ENCODE assay signal across 18 mouse cellular contexts in the genomic region with DNA sequence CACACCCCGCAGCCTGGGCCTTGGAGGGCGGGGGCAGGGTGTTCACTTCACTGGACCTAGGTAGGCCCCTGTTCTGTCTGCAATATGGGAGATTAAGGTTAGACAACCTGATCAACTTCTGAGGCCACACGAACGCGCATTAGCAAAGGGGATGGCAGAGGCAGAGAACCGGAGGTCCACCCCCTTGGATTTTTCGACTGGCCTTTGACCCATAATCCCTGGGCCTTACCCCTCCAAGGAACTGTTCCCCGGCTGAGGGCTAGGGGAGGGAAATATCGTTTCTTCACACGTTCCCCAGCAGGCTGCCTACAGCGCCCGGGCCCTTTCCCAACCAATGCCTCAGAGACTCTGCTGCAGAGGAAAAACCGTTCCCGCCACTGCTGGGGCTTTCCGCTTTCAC. TPM values are rescaled to one million over a fixed set of nuclear protein-coding genes. Genes with fewer than 3 reads are reported as not detected.
DNase-seq lines count a peak whose midpoint lies in the region; ATAC-seq and TF ChIP-seq lines count a peak whose summit lies in the region.
"Not testable (repeated sequence)": the region's sequence is repeated elsewhere in the genome, so short reads cannot be mapped to it uniquely, and the experiment has no call there.
"Had no signal": no experiment of that assay in that cellular context is flagged by ENCODE, and none has a peak within 500 bp of the region (broad histone marks: within the 10 kb centered on the region; RNA-seq: fewer than 3 reads in every experiment).

No protein-coding gene starts in this region.

- TF ChIP-seq CTCF in intestine, postnatal 0 days (IDR thresholded peaks at IDR 0.05; ENCODE audit: low read depth), result not testable (repeated sequence)

- peak; percentile 30 for DNase-seq in adrenal gland, postnatal 14 days
- DNase-seq in embryo, embryonic 10.5 days (ENCODE audit: low spot score), result peak; percentile 39
- DNase-seq in gastrocnemius, postnatal 14 days, result peak; percentile 3
- peak; percentile 84 for DNase-seq in midbrain, embryonic 11.5 days (ENCODE audit: low spot score, missing footprints)

- H3K4me1 ChIP-seq in brown adipose tissue, adult 24 weeks (ENCODE audit: control insufficient read depth, insufficient read depth, insufficient read length, low read length); heart, embryonic 13.5 days; heart, embryonic 15.5 days (replicated peaks); intestine, postnatal 0 days (replicated peaks; ENCODE audit: control insufficient read depth, insufficient read depth, low read length); midbrain, embryonic 11.5 days (ENCODE audit: control insufficient read depth, insufficient read depth, low read length): not testable (repeated sequence)

- not testable (repeated sequence) for H3K4me3 ChIP-seq in brown adipose tissue, adult 24 weeks (ENCODE audit: insufficient read depth, low read depth, low read length); heart, embryonic 15.5 days; intestine, postnatal 0 days (ENCODE audit: low read depth, low read length); midbrain, embryonic 11.5 days (ENCODE audit: low read depth, low read length)
- peak overlapping the region; percentile 21; the same call in 1 of the 2 replicates for H3K4me3 ChIP-seq in heart, embryonic 13.5 days

- H3K4me2 ChIP-seq in heart, embryonic 13.5 days, result peak overlapping the region; percentile 57
- H3K4me2 ChIP-seq in heart, embryonic 15.5 days, result peak overlapping the region; percentile 44; the same call in 1 of the 2 replicates
- peak overlapping the region; percentile 43; the same call in 1 of the 2 replicates for H3K4me2 ChIP-seq in intestine, postnatal 0 days (replicated peaks; ENCODE audit: low read depth)
- not testable (repeated sequence) for H3K4me2 ChIP-seq in midbrain, embryonic 11.5 days

- H3K9ac ChIP-seq in heart, embryonic 13.5 days; heart, embryonic 15.5 days; intestine, postnatal 0 days (ENCODE audit: low read depth, low read length); midbrain, embryonic 11.5 days (ENCODE audit: low read length): not testable (repeated sequence)

- not testable (repeated sequence) for H3K9me3 ChIP-seq in heart, embryonic 13.5 days; heart, embryonic 15.5 days (replicated peaks); intestine, postnatal 0 days (ENCODE audit: control insufficient read depth); midbrain, embryonic 11.5 days (ENCODE audit: control insufficient read depth, low read length)

- H3K36me3 ChIP-seq in heart, embryonic 13.5 days; heart, embryonic 15.5 days; intestine, postnatal 0 days (ENCODE audit: control insufficient read depth, insufficient read depth); midbrain, embryonic 11.5 days (ENCODE audit: control insufficient read depth, insufficient read depth, low read length): not testable (repeated sequence)

- intact Hi-C loops in gastrocnemius, postnatal 14 days (cut with DNase I; ENCODE audit: low total_unique reads), result not testable (repeated sequence)

- WGBS in heart, embryonic 13.5 days, result 11% methylated on average over 14 of the region's 15 CpGs
- WGBS in heart, embryonic 15.5 days, result 11% methylated on average over 12 of the region's 15 CpGs
- 18% methylated on average over 13 of the region's 15 CpGs for WGBS in intestine, postnatal 0 days
- under 1% methylated on average over 12 of the region's 15 CpGs for WGBS in midbrain, embryonic 11.5 days

- 0 out of 2 replicates have a peak overlapping the region, but pooled peaks have one; percentile 37 for H3K27ac ChIP-seq in brown adipose tissue, adult 24 weeks (replicated peaks; ENCODE audit: low read depth, low read length)
- H3K27ac ChIP-seq in heart, embryonic 13.5 days (replicated peaks); heart, embryonic 15.5 days; intestine, postnatal 0 days (ENCODE audit: low read depth, low read length); midbrain, embryonic 11.5 days (ENCODE audit: low read depth, low read length): not testable (repeated sequence)

- peaks cover 14% of the 10 kb centered on the region for H3K27me3 ChIP-seq in heart, embryonic 13.5 days (replicated peaks)
- H3K27me3 ChIP-seq in heart, embryonic 15.5 days; intestine, postnatal 0 days (replicated peaks; ENCODE audit: control insufficient read depth, insufficient read depth, low read length); midbrain, embryonic 11.5 days (ENCODE audit: control insufficient read depth, insufficient read depth, low read length): not testable (repeated sequence)

- not testable (repeated sequence) for ATAC-seq in heart, embryonic 13.5 days (ENCODE audit: extremely low read depth, insufficient number of reproducible peaks, low FRiP score, low TSS enrichment); heart, embryonic 15.5 days (replicated peaks; ENCODE audit: insufficient number of reproducible peaks, insufficient read depth, low FRiP score, low read depth); intestine, postnatal 0 days; midbrain, embryonic 11.5 days (ENCODE audit: low FRiP score)

RNA-seq across cellular contexts. Expression of a gene that starts 0.4 kb away (rescaled TPM):
- total RNA-seq in adrenal gland, postnatal 14 days (2021), result 61.2 and 63.2 TPM in 2 replicates
- polyA plus RNA-seq in brown adipose tissue, adult 24 weeks (2012; ENCODE audit: insufficient read depth, insufficient read length, missing spikeins), result 5.5 and 8.4 TPM in 2 replicates
- total RNA-seq in gastrocnemius, postnatal 14 days (2021), result 10 to 100 TPM; 15.3 to 38.0 TPM
- 2.5 and 3.9 TPM in 2 replicates for polyA plus RNA-seq in heart, embryonic 13.5 days (2015; fragmentation: Nextera tagmentation; extraction: Ambion mirVana)
- 2.0 and 3.9 TPM in 2 replicates for polyA plus RNA-seq in heart, embryonic 15.5 days (2015; fragmentation: Nextera tagmentation; extraction: Ambion mirVana)
- 1.9 and 2.8 TPM in 2 replicates for polyA plus RNA-seq in intestine, postnatal 0 days (2015; fragmentation: Nextera tagmentation; extraction: Ambion mirVana)
- polyA plus RNA-seq in midbrain, embryonic 11.5 days (2014; fragmentation: Nextera tagmentation; extraction: Ambion mirVana), result 25.7 and 33.8 TPM in 2 replicates
- total RNA-seq: CH12.LX had no signal
- polyA plus RNA-seq: activated CD4-positive, CD25-positive, alpha-beta regulatory T cell, adult 4 months; CD4-positive, CD25-positive, alpha-beta regulatory T cell, adult 4 months; erythroblast, embryonic 14.5 days had no signal

RNA-seq across cellular contexts. Expression of a gene that starts 3.3 kb away (rescaled TPM):
- total RNA-seq in adrenal gland, postnatal 14 days (2021), result 56.9 and 60.2 TPM in 2 replicates
- polyA plus RNA-seq in brown adipose tissue, adult 24 weeks (2012; ENCODE audit: insufficient read depth, insufficient read length, missing spikeins), result 53.3 and 56.1 TPM in 2 replicates
- 10 to 100 TPM; 49.3 to 56.9 TPM for total RNA-seq in gastrocnemius, postnatal 14 days (2021)
- polyA plus RNA-seq in heart, embryonic 13.5 days (2015; fragmentation: Nextera tagmentation; extraction: Ambion mirVana), result 137 and 146 TPM in 2 replicates
- 130 and 164 TPM in 2 replicates for polyA plus RNA-seq in heart, embryonic 15.5 days (2015; fragmentation: Nextera tagmentation; extraction: Ambion mirVana)
- 63.8 and 63.9 TPM in 2 replicates for polyA plus RNA-seq in intestine, postnatal 0 days (2015; fragmentation: Nextera tagmentation; extraction: Ambion mirVana)
- 55.2 and 57.9 TPM in 2 replicates for polyA plus RNA-seq in midbrain, embryonic 11.5 days (2014; fragmentation: Nextera tagmentation; extraction: Ambion mirVana)

RNA-seq across cellular contexts. Expression of a gene that starts 16.9 kb away (rescaled TPM):
- 30.1 and 34.1 TPM in 2 replicates for total RNA-seq in adrenal gland, postnatal 14 days (2021)
- 9.0 and 13.5 TPM in 2 replicates for polyA plus RNA-seq in brown adipose tissue, adult 24 weeks (2012; ENCODE audit: insufficient read depth, insufficient read length, missing spikeins)
- total RNA-seq in gastrocnemius, postnatal 14 days (2021), result 10 to 100 TPM; 40.3 to 49.9 TPM
- 45.1 and 50.4 TPM in 2 replicates for polyA plus RNA-seq in heart, embryonic 13.5 days (2015; fragmentation: Nextera tagmentation; extraction: Ambion mirVana)
- 42.7 and 47.4 TPM in 2 replicates for polyA plus RNA-seq in heart, embryonic 15.5 days (2015; fragmentation: Nextera tagmentation; extraction: Ambion mirVana)
- polyA plus RNA-seq in intestine, postnatal 0 days (2015; fragmentation: Nextera tagmentation; extraction: Ambion mirVana), result 47.4 and 51.3 TPM in 2 replicates
- 69.3 and 85.9 TPM in 2 replicates for polyA plus RNA-seq in midbrain, embryonic 11.5 days (2014; fragmentation: Nextera tagmentation; extraction: Ambion mirVana)

RNA-seq across cellular contexts. Expression of a gene that starts 26.5 kb away (rescaled TPM):
- 106 and 110 TPM in 2 replicates for total RNA-seq in adrenal gland, postnatal 14 days (2021)
- 111 and 118 TPM in 2 replicates for polyA plus RNA-seq in brown adipose tissue, adult 24 weeks (2012; ENCODE audit: insufficient read depth, insufficient read length, missing spikeins)
- total RNA-seq in gastrocnemius, postnatal 14 days (2021), result 10 to 100 TPM; 39.6 to 44.8 TPM
- polyA plus RNA-seq in heart, embryonic 13.5 days (2015; fragmentation: Nextera tagmentation; extraction: Ambion mirVana), result 128 and 139 TPM in 2 replicates
- 122 and 125 TPM in 2 replicates for polyA plus RNA-seq in heart, embryonic 15.5 days (2015; fragmentation: Nextera tagmentation; extraction: Ambion mirVana)
- 127 and 144 TPM in 2 replicates for polyA plus RNA-seq in intestine, postnatal 0 days (2015; fragmentation: Nextera tagmentation; extraction: Ambion mirVana)
- 154 and 155 TPM in 2 replicates for polyA plus RNA-seq in midbrain, embryonic 11.5 days (2014; fragmentation: Nextera tagmentation; extraction: Ambion mirVana)

RNA-seq across cellular contexts. Expression of a gene that starts 34.5 kb away (rescaled TPM):
- not detected in 2 replicates for total RNA-seq in adrenal gland, postnatal 14 days (2021)
- polyA plus RNA-seq in brown adipose tissue, adult 24 weeks (2012; ENCODE audit: insufficient read depth, insufficient read length, missing spikeins), result not detected in 2 replicates
- total RNA-seq in gastrocnemius, postnatal 14 days (2021), result not detected
- polyA plus RNA-seq in heart, embryonic 13.5 days (2015; fragmentation: Nextera tagmentation; extraction: Ambion mirVana), result not detected in 2 replicates
- polyA plus RNA-seq in heart, embryonic 15.5 days (2015; fragmentation: Nextera tagmentation; extraction: Ambion mirVana), result not detected in 2 replicates
- not detected in 2 replicates for polyA plus RNA-seq in intestine, postnatal 0 days (2015; fragmentation: Nextera tagmentation; extraction: Ambion mirVana)
- 0.72 and 1.8 TPM in 2 replicates for polyA plus RNA-seq in midbrain, embryonic 11.5 days (2014; fragmentation: Nextera tagmentation; extraction: Ambion mirVana)
- total RNA-seq: adrenal gland, adult 18-20 months; adrenal gland, adult 8-10 months; adrenal gland, postnatal 25 days; adrenal gland, postnatal 4 days; CH12.LX; G1E had no signal
- polyA plus RNA-seq: activated CD4-positive, CD25-positive, alpha-beta regulatory T cell, adult 4 months; CD4-positive, CD25-positive, alpha-beta regulatory T cell, adult 4 months; erythroblast, embryonic 14.5 days; forebrain, embryonic 16.5 days; G1E had no signal

Comparison
In these comparisons a context has a peak if more than half of its experiments do, and no peak if none do; other contexts are left out.
1. DNase-seq: peak in every context shown above with its lines; median percentile 84 in midbrain, embryonic 11.5 days; 39 in embryo, embryonic 10.5 days; 30 in adrenal gland, postnatal 14 days; 3 in gastrocnemius, postnatal 14 days.